Mouse (Mus musculus): ENCODE measurements around the gene Btaf1.

The Btaf1 gene

DNA sequence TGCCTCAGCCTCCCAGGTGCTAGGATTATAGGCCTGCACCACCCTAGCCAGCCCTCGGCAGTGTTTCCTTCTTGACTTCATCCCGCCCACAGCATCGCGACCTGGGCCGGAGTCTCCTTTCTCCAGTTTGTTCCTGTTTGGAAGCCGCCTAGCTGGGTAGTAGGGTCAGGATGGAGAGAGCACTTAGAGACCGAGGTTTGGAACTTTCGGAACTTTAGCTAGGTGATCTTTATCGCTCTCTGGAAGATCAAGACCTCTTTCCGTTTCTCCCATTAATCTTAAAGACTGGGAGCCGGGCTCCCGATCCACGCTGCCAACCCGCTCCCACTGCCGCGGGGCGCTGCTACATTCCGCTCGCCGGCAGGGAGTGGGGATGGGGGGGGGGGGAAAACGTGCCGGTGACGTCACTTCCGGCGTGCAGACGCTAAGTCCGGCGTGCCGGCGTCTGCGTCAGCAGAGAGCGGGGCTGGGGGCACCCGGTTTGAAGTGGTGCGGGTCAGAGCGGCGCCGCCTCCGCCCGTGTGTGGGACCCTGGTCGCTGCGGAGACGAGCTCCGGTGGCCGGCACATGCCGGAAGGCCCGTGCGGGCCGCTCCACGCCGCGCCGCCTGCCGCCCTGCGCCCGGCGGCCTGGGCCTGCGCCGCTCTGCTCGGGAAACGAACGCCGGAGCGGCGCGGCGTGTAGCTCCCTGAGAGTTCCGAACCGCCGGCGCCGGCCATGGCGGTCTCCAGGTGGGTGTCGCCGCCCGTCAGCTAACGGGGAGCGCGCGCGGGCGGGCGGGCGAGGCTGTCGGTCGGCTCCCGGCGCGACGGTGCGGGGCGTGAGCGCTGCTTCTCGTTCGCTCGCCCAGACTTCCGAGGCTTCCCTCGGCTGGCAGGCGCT lies at the start of gene Btaf1:
Gene Btaf1 (plus strand): TSS at position 409 of the 882 bp plus-strand sequence.
- no peak for TF ChIP-seq NANOG (IDR thresholded peaks at IDR 0.05; ENCODE audit: borderline replicate concordance, low read length)
- TF ChIP-seq CTCF (conservative IDR thresholded peaks at IDR 0.05; ENCODE audit: low read length), result no peak
- TF ChIP-seq POU5F1 (IDR thresholded peaks at IDR 0.05; ENCODE audit: borderline replicate concordance, low read length), result no peak
- Histone ChIP-seq H3K4me1 (replicated peaks; ENCODE audit: low read depth, low read length) (peaks cover 42% of the 10 kb centered on the region), H3K27me3 (ENCODE audit: insufficient read depth, low read length) (no peaks in the 10 kb centered on the region; the same call in 1 of the 2 replicates), H3K36me3 (ENCODE audit: insufficient read depth, low read length) (no peaks in the 10 kb centered on the region), H3K4me3 (replicated peaks; ENCODE audit: low read length) (peak within 1 kb of the TSS; percentile 90), H3K9me3 (ENCODE audit: low read length) (no peaks in the 10 kb centered on the region)

DNA sequence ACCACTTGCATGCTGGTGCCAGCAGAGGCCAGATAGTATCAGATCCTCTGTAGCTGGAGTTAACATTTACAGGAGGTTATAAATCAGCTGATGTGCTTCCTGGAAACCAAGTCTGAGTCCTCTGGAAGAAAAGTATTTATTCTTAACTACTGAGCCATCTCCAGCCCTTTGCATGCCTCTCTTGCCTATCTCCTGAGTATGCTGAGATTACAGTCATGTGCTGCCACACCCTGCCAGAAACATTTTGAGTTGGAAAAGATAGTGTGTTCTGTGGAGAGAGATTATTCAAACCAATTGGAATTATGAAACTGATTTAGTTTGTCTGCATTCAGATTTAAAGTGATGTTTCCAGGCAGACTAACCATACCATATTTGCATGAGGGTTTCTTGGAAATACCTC lies 48.5 kb upstream of the Btaf1 start:
- H3K36me3 ChIP-seq (ENCODE audit: insufficient read depth, low read length), result peaks cover 100% of the 10 kb centered on the region
- H3K4me3 ChIP-seq (replicated peaks; ENCODE audit: low read length), result no peak overlapping the region
- no peaks in the 10 kb centered on the region for H3K9me3 ChIP-seq (ENCODE audit: low read length)
- H3K27me3 ChIP-seq (ENCODE audit: insufficient read depth, low read length), result no peaks in the 10 kb centered on the region
- H3K4me1 ChIP-seq (replicated peaks; ENCODE audit: low read depth, low read length), result no peaks in the 10 kb centered on the region
- TF ChIP-seq POU5F1 (IDR thresholded peaks at IDR 0.05; ENCODE audit: borderline replicate concordance, low read length), result no peak
- TF ChIP-seq NANOG (IDR thresholded peaks at IDR 0.05; ENCODE audit: borderline replicate concordance, low read length), result no peak
- no peak for TF ChIP-seq CTCF (conservative IDR thresholded peaks at IDR 0.05; ENCODE audit: low read length)

DNA sequence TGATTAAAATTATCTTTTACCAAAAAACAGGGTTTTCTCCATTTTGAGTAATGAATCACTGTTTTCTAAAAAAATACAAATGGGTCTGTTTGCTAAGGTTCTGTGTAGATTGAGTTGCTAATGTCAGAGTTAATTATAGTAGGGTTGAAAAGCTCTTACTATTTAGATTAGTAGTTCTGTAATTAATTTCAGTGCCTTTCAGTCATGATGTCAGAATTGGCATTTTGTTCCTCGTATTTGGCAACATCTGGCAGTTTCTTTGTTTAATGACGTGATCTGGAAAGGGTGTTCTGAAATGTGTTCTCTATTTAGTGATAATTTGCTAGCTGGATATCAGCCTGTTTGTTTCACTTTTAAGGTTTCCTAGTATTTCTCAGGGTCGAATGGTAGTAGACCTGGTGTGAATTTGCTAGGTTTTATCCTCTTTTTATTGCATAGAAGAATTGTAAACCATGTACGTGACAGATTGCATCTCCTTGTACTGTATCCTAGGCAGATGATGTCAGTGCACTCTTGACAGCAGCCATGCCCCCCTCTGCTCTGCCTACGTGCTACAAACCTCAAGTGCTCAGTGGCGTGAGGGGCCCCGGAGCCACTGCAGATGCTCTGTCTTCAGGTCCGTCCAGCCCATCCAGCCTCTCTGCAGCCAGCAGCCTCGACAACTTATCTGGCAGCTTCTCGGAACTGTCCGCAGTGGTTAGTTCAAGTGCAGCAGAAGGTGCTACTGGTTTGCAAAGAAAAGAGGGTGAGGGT lies 47.0 kb upstream of the Btaf1 start:
- Histone ChIP-seq H3K9me3 (ENCODE audit: low read length) (no peaks in the 10 kb centered on the region), H3K36me3 (ENCODE audit: insufficient read depth, low read length) (peaks cover 100% of the 10 kb centered on the region), H3K4me1 (replicated peaks; ENCODE audit: low read depth, low read length) (no peaks in the 10 kb centered on the region), H3K4me3 (replicated peaks; ENCODE audit: low read length) (no peak overlapping the region), H3K27me3 (ENCODE audit: insufficient read depth, low read length) (no peaks in the 10 kb centered on the region)
- no peak for TF ChIP-seq NANOG (IDR thresholded peaks at IDR 0.05; ENCODE audit: borderline replicate concordance, low read length)
- TF ChIP-seq CTCF (conservative IDR thresholded peaks at IDR 0.05; ENCODE audit: low read length), result no peak
- TF ChIP-seq POU5F1 (IDR thresholded peaks at IDR 0.05; ENCODE audit: borderline replicate concordance, low read length), result no peak

DNA sequence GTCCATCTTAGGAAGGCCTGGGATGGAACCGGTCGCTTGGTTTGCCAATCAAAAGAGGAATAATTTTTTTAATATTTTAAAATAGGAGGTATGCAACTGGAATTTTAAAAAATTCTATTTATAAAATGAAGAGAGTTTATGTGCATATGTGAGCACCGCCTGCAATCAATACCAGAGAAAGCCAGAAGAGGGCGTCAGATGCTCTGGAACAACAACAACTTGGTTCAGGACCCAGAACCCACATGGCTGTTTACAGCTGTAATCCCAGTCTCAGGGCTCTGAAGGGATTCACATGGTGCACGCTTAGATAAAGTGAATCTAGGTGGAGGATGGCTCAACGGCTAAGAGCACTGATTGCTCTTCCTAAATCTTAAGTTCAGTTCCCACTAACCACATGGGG lies 42.8 kb upstream of the Btaf1 start:
- H3K4me3 ChIP-seq (replicated peaks; ENCODE audit: low read length), result no peak overlapping the region
- H3K4me1 ChIP-seq (replicated peaks; ENCODE audit: low read depth, low read length), result peaks cover 14% of the 10 kb centered on the region
- peaks cover 100% of the 10 kb centered on the region for H3K36me3 ChIP-seq (ENCODE audit: insufficient read depth, low read length)
- H3K9me3 ChIP-seq (ENCODE audit: low read length), result no peaks in the 10 kb centered on the region
- no peaks in the 10 kb centered on the region for H3K27me3 ChIP-seq (ENCODE audit: insufficient read depth, low read length)
- TF ChIP-seq CTCF (conservative IDR thresholded peaks at IDR 0.05; ENCODE audit: low read length), result peak; percentile 92
- TF ChIP-seq POU5F1 (IDR thresholded peaks at IDR 0.05; ENCODE audit: borderline replicate concordance, low read length), result no peak
- no peak for TF ChIP-seq NANOG (IDR thresholded peaks at IDR 0.05; ENCODE audit: borderline replicate concordance, low read length)

DNA sequence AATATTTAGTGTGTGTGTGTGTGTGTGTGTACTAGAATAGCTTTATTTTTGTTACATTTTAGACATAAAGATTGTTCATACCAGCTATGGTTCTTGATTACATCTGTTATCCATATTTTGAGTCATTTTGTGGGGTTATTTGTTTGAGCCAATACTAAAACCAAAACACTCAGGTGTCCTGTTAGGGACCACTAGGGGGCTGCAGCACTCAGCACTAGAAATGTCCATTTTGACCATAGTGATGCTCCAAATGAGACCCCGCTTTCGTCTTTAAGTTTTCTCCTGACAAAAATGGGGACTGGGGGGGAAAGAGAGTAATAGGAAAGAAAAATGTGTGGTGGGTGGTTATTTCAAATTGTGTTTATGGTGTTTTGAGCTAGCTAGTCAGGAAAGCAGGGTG lies 39.6 kb upstream of the Btaf1 start:
- H3K27me3 ChIP-seq (ENCODE audit: insufficient read depth, low read length), result no peaks in the 10 kb centered on the region
- peaks cover 100% of the 10 kb centered on the region for H3K36me3 ChIP-seq (ENCODE audit: insufficient read depth, low read length)
- no peak overlapping the region for H3K4me3 ChIP-seq (replicated peaks; ENCODE audit: low read length)
- no peaks in the 10 kb centered on the region for H3K9me3 ChIP-seq (ENCODE audit: low read length)
- peaks cover 15% of the 10 kb centered on the region for H3K4me1 ChIP-seq (replicated peaks; ENCODE audit: low read depth, low read length)
- peak; percentile 53 for TF ChIP-seq CTCF (conservative IDR thresholded peaks at IDR 0.05; ENCODE audit: low read length)
- TF ChIP-seq NANOG (IDR thresholded peaks at IDR 0.05; ENCODE audit: borderline replicate concordance, low read length), result no peak

DNA sequence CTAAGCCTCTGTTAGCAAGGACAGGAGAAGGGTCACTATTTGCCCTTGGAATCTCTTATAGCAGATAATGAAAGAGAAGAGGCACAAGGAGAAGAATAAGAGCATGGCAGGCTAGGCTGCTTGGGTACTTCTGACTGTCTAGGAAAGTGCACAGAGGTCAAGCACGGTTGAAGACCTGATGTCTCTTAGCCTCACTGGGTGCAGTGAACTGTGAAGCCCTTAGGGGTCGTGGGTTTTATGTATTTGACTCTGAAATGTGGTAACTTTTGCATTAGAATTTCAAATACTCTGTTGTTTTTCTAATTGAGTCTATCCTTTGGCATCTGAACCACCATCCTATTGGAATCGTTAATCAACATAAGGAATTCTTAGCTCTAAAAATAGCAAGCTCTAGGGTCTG lies 38.2 kb upstream of the Btaf1 start:
- Histone ChIP-seq H3K9me3 (ENCODE audit: low read length) (no peaks in the 10 kb centered on the region), H3K4me1 (replicated peaks; ENCODE audit: low read depth, low read length) (peaks cover 15% of the 10 kb centered on the region), H3K4me3 (replicated peaks; ENCODE audit: low read length) (no peak overlapping the region), H3K27me3 (ENCODE audit: insufficient read depth, low read length) (no peaks in the 10 kb centered on the region), H3K36me3 (ENCODE audit: insufficient read depth, low read length) (peaks cover 100% of the 10 kb centered on the region)
- TF ChIP-seq POU5F1 (IDR thresholded peaks at IDR 0.05; ENCODE audit: borderline replicate concordance, low read length), result no peak
- TF ChIP-seq CTCF (conservative IDR thresholded peaks at IDR 0.05; ENCODE audit: low read length), result no peak
- no peak for TF ChIP-seq NANOG (IDR thresholded peaks at IDR 0.05; ENCODE audit: borderline replicate concordance, low read length)

DNA sequence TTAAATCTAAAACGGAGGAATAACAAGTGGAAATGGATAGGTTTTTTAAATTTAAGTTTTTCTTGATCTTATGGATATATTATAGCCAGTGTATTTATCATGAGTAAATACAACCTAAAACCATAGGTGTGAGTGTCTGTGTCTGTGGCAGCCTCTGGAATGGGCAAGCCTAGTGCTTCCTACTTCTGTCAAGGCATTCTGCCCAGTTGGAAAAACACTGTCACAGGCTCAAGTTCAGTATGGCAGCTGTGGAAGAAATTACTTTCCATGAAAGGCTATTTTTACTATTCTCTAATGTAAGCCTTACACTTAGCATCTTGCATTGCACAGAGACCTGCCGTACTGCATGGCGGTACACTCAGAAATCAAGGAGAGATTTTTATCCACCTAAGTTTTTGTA lies 34.1 kb upstream of the Btaf1 start:
- Histone ChIP-seq H3K4me3 (replicated peaks; ENCODE audit: low read length) (no peak overlapping the region), H3K27me3 (ENCODE audit: insufficient read depth, low read length) (no peaks in the 10 kb centered on the region), H3K4me1 (replicated peaks; ENCODE audit: low read depth, low read length) (peaks cover 22% of the 10 kb centered on the region), H3K36me3 (ENCODE audit: insufficient read depth, low read length) (peaks cover 84% of the 10 kb centered on the region), H3K9me3 (ENCODE audit: low read length) (no peaks in the 10 kb centered on the region)
- TF ChIP-seq POU5F1 (IDR thresholded peaks at IDR 0.05; ENCODE audit: borderline replicate concordance, low read length) (no peak), NANOG (IDR thresholded peaks at IDR 0.05; ENCODE audit: borderline replicate concordance, low read length) (no peak), CTCF (conservative IDR thresholded peaks at IDR 0.05; ENCODE audit: low read length) (no peak)

DNA sequence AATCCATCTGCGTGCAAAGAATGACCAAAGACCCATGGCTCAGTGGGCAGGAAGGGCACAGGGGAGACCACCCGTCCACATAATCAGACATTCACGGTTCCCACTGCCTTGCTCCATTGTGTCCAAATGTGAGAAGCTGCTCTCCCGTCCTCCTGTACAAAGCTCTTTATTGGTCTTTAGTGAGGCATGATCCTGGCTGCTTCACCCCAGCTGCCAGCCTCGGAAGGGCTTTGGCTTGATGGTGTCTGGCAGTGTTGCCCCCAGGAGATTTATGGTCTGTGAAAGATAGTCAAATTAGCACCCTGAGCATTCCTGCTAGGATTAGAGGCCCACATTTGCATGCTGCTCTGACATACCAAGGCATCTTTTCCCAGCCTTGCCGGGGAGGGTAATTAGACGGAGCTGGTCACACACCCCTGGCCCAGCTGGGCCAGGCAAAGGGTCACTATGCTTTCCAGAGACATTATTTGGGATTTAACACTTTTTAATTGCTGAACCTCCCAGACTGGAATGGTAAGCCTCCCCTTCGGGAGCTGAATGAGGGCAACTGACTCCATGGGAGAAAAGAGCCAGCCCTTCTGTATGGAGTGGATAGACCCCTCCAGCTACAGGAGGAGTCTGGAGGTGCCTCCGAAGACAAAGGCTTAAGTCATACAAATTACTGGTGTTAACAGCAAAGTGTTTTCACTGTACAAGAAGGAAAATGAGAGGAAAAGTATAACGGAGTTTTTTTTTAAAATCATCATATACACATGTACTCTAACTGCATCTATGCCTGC lies 28.9 kb upstream of the Btaf1 start:
- Histone ChIP-seq H3K9me3 (ENCODE audit: low read length) (no peaks in the 10 kb centered on the region), H3K4me1 (replicated peaks; ENCODE audit: low read depth, low read length) (peaks cover 19% of the 10 kb centered on the region), H3K4me3 (replicated peaks; ENCODE audit: low read length) (no peak overlapping the region), H3K27me3 (ENCODE audit: insufficient read depth, low read length) (no peaks in the 10 kb centered on the region), H3K36me3 (ENCODE audit: insufficient read depth, low read length) (peaks cover 32% of the 10 kb centered on the region)
- TF ChIP-seq POU5F1 (IDR thresholded peaks at IDR 0.05; ENCODE audit: borderline replicate concordance, low read length) (no peak), NANOG (IDR thresholded peaks at IDR 0.05; ENCODE audit: borderline replicate concordance, low read length) (no peak), CTCF (conservative IDR thresholded peaks at IDR 0.05; ENCODE audit: low read length) (no peak)
